Mouse (Mus musculus) heart, postnatal 36 days (tissue): ENCODE measurements at regions not wholly inside any gene's neighbourhood (a gene's known extent, or its start where the extent isn't known, plus 50 kb on each side); places are given as distances from the start of the nearest gene placed in this dataset.

Experiments
- DNase-seq, 2 experiments: peaks; one replicate each; pipeline ENCODE4 v3.0.0; 2021 to 2022
- intact Hi-C: fragments of 180-260 bp; cut with DNase I; formaldehyde crosslinking; loops from one replicate; pipeline ENCODE4 v1.15.1; 2025

DNA sequence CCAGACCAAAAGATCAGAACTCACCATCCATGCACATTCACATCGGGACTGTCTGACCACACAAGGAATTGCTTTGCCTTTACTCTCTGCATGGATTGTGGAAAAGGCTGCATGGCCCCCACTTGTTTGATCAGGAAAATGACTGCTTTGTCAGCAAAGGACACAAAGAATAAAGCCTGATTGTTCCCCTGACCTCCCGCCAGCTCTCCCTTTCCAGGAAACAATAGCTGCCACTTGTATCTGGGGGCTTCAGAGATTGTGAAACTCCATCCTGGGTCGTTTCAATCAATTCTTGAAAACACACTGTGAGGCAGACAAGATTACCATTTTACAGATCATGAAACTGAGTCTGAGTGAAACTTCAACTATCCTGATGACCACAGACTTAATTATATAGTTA, 70.7 kb downstream of the Zic3 start:
- intact Hi-C loops = loop anchor here (10.0 kb wide), 1 partner anchor 62 kb away; no protein-coding TSS in a partner anchor
- DNase-seq = no peak

DNA sequence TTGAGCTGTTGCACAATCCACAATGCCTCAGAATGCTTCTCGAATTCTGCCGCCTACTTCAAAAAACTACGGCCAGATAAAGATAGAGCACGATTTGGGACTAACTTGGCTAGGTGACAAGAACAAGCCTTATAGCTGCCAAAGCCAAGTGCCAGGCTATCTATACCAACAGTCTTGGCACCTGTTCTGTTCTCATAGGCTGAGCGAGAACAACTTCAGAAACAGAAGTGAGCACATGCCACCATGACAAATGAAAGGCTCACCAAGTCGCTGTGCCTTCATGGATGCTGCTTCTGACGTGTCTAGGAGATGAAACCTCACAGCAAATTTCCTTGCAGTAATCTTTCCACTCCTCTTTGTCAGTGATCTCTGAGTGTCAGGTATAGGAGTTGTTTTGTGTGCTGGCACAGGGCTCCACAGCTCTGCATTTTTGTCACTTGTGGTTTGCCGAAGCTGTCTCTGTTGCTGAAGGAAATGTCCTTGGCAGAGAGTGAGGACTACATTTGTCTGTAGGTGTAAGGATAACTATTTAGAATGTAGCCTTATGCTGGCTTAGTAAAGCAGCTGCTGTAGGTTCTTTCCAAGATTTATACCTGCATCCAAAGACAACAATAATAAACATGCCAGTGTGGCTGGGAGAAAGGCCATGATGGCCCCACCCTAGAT, 95.4 kb downstream of the Zic3 start:
- intact Hi-C loops = no loop called here
- DNase-seq = no peak

DNA sequence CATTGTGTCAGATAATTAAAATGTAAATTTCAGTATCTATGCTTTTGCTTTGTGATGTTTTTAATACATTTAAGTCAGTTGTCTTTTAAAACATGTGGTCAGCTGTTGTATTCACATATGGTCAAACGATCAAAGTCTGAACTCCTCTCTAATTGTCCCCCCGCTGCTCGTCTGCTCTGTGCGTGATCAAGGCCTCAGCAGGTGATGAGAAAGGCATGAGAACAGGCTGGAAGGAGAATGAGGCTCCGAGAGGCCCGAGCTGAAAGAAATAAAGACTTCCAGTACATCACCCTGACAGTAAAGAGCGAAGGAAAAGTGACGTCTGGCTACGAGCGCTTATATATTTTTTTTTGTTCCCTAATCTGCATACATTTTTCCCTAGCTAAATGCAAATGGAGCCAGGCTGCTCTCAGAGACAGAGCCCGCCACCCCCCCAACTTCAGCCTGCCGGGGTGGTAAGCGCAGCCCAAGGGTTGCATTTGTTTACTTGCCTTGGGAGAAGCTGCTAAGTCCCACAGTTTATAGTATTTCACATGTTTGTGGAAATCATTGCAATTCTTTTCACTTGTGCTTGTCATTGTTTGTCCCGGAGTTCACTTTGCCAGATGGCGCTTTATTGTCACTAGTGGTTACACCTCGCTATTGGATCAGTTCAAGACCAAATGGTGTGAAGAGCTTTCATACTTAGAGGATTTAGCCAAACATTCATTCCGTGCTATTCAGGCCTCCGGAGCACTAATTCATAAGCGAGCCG, 133.0 kb downstream of the Zic3 start:
- no peak for DNase-seq
- intact Hi-C loops = loop anchor here (10.0 kb wide), 1 partner anchor 61 kb away; no protein-coding TSS in a partner anchor

- intact Hi-C loops = loop anchor here (10.0 kb wide), 1 partner anchor 63 kb away; no protein-coding TSS in a partner anchor
- DNase-seq = no peak
Measured at GRCm38 (mm10) chrX:58157361-58157760, 134.9 kb downstream of the Zic3 start.

DNA sequence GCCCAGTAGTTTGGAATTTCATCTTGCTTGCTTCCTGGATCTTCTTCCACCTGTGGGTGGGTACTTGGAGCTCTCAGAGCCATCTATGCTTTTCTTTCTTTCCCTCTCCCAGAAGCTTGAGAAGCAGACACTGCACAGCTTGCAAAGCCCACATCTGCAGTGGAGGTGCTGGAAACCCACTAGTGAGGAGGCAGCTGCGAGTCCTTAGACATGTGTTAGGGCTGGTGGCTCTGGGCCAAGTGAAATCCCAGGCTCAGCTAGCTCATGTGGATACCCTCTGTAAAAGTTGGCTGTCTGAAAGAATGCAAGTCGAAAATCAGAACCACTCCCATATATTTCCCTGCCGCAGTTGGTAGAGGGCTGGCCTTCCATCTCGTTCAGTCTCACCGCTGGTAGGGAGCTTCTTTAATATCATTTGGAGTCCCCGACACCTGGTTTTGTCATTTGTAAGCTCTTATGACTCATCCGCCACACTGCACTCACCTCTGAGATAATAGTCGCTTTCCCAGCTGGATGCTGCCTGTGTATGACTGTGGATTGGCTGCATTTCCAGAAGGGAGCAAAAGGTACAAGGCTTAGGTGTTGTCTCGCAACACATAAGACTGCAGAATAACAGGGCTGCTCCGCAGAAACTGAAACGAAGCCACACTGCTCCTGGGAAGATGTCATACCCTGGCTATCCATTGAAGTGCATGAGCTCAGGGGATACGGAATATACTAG, 143.8 kb downstream of the Zic3 start:
- intact Hi-C loops = no loop called here

GRCm38 (mm10) chrX:58174326-58174725, 151.8 kb downstream of the Zic3 start:
- intact Hi-C loops = no loop called here
- no peak for DNase-seq

More for the DNA sequence above, 143.8 kb downstream of the Zic3 start:
- no peak for DNase-seq
